Mouse (Mus musculus): ENCODE results near the gene Krt80. TPM values are rescaled to one million over a fixed set of nuclear protein-coding genes. Genes with fewer than 3 reads are reported as not detected.
A peak's percentile ranks its signal among the peaks of the same experiment; 100 is the strongest.

The Krt80 gene
- total and polyA plus RNA-seq, 3 experiments = 2.2 to 3.2 (median 2.8) TPM

DNA sequence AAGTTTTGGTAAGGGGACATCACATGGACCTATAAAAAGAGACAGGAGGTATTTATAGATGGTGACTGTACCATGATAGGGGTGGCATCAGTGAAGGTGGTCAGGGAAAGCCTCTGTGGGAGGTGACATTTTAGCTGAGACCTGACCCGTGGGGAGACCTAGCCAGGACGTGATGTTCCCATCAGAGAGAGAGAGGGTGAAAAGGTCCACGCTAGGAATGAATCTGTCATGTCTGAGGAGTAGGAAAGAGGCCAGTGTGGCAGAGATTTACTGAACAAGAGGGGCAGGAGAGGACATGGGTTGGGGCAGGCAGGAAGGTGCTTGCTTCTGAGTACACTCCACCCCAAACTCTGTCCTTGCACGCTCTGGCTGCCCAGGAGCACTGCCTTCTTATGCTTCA, 66.1 kb downstream of the Krt80 start:
- intact Hi-C loops (cut with DNase I) = no loop called here
- Histone ChIP-seq H3K4me1 (ENCODE audit: control insufficient read depth, insufficient read depth, low read length) (peaks cover 9% of the 10 kb centered on the region), H3K36me3 (ENCODE audit: control insufficient read depth, insufficient read depth, low read length) (no peaks in the 10 kb centered on the region), H3K4me3 (no peak overlapping the region), H3K27me3 (ENCODE audit: control insufficient read depth, insufficient read depth, low read length) (no peaks in the 10 kb centered on the region), H3K79me2 (replicated peaks; ENCODE audit: control insufficient read depth, insufficient read depth, low read length) (no peaks in the 10 kb centered on the region), H3K9ac (ENCODE audit: low read depth, low read length) (no peak overlapping the region), H3K27ac (no peak overlapping the region)
- 71% methylated on average over 4 of the region's 4 CpGs for WGBS
- DNase-seq = no peak
- no peak for TF ChIP-seq CTCF (IDR thresholded peaks at IDR 0.05)
- no peak for TF ChIP-seq POLR2A (IDR thresholded peaks at IDR 0.05; ENCODE audit: insufficient read depth, low read depth, low read length)
- TF ChIP-seq EP300 (IDR thresholded peaks at IDR 0.05; ENCODE audit: insufficient read depth, low read depth, low read length) = no peak

DNA sequence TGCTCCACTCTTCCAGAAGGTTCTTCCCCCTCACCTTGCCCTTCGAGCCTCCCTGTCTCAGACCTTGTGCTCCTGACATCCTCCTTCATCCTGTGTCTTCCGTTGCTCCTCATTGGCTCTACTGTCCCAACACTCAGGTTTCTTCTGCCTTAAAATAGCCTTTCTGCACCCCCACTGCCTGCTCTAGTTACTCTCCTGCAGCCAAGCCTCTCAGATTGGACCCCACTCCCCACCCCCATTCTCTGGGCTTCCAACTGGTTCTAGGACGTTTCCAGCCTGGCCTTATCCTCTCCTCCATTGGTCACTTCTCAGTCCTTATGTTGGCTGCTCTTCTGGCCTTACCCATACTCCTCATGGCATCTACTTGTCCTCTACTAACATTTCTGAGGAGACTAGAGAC, 67.8 kb downstream of the Krt80 start:
- no peaks in the 10 kb centered on the region for H3K79me2 ChIP-seq (replicated peaks; ENCODE audit: control insufficient read depth, insufficient read depth, low read length)
- no peak overlapping the region for H3K9ac ChIP-seq (ENCODE audit: low read depth, low read length)
- no peaks in the 10 kb centered on the region for H3K36me3 ChIP-seq (ENCODE audit: control insufficient read depth, insufficient read depth, low read length)
- no peaks in the 10 kb centered on the region for H3K27me3 ChIP-seq (ENCODE audit: control insufficient read depth, insufficient read depth, low read length)
- H3K4me3 ChIP-seq = no peak overlapping the region
- 86% methylated on average over 3 of the region's 3 CpGs for WGBS
- intact Hi-C loops (cut with DNase I) = no loop called here
- DNase-seq = no peak
- H3K4me1 ChIP-seq (ENCODE audit: control insufficient read depth, insufficient read depth, low read length) = peaks cover 10% of the 10 kb centered on the region
- TF ChIP-seq POLR2A (IDR thresholded peaks at IDR 0.05; ENCODE audit: insufficient read depth, low read depth, low read length) (no peak), EP300 (IDR thresholded peaks at IDR 0.05; ENCODE audit: insufficient read depth, low read depth, low read length) (no peak), CTCF (IDR thresholded peaks at IDR 0.05) (no peak)
- no peak overlapping the region for H3K27ac ChIP-seq

DNA sequence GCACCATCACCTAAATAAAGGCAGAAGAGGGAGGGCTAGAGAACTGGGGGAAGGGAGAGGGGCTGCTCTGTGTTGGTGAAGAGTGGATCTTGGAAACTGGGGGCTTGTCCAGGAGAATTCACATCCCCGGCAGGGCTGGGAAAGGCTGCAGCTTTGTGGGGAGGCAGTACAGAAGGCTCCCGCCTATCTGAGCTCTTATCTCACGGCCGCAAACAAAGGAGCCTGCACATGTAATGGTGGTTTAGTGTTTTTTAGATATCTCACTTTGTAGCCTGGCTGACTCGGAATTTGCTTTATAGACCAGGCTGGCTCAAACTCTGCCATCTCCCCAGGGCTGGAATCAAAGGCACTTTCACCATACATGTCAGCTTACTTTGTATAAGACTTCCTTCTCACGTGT, 69.8 kb downstream of the Krt80 start:
- intact Hi-C loops (cut with DNase I) = no loop called here
- TF ChIP-seq POLR2A (IDR thresholded peaks at IDR 0.05; ENCODE audit: insufficient read depth, low read depth, low read length) = no peak
- TF ChIP-seq EP300 (IDR thresholded peaks at IDR 0.05; ENCODE audit: insufficient read depth, low read depth, low read length) = no peak
- no peak for TF ChIP-seq CTCF (IDR thresholded peaks at IDR 0.05)
- H3K4me1 ChIP-seq (ENCODE audit: control insufficient read depth, insufficient read depth, low read length) = peaks cover 10% of the 10 kb centered on the region
- no peak overlapping the region for H3K4me3 ChIP-seq
- no peak overlapping the region; the same call in 1 of the 2 replicates for H3K27ac ChIP-seq
- H3K27me3 ChIP-seq (ENCODE audit: control insufficient read depth, insufficient read depth, low read length) = no peaks in the 10 kb centered on the region
- no peaks in the 10 kb centered on the region for H3K36me3 ChIP-seq (ENCODE audit: control insufficient read depth, insufficient read depth, low read length)
- WGBS = 65% methylated on average over 6 of the region's 6 CpGs
- no peak for DNase-seq
- no peaks in the 10 kb centered on the region for H3K79me2 ChIP-seq (replicated peaks; ENCODE audit: control insufficient read depth, insufficient read depth, low read length)
- H3K9ac ChIP-seq (ENCODE audit: low read depth, low read length) = no peak overlapping the region

DNA sequence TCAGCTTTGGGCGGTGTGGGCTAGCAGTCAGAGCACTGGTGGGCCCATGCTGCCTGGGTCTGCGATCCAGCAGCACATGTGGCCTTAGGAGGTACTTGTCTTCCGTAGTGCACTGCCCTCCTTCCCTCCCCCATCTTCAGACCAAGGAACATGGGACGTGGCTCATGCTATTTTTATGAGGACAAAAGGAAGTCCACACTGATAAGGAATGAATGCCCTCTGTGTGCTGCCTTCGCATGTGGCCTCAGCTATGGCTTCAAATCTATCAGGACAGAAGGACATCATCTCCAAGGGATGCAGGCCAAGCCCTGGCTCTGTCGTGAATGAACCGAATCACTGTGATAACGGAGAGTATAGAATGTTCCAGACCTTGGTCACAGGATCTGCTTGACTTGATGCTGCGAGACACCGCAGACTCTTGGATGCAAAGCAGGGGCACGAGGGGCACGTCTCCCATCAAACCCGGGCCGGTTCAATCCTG, 70.4 kb downstream of the Krt80 start:
- no peaks in the 10 kb centered on the region for H3K36me3 ChIP-seq (ENCODE audit: control insufficient read depth, insufficient read depth, low read length)
- no peaks in the 10 kb centered on the region for H3K79me2 ChIP-seq (replicated peaks; ENCODE audit: control insufficient read depth, insufficient read depth, low read length)
- H3K4me1 ChIP-seq (ENCODE audit: control insufficient read depth, insufficient read depth, low read length) = peaks cover 10% of the 10 kb centered on the region
- H3K27me3 ChIP-seq (ENCODE audit: control insufficient read depth, insufficient read depth, low read length) = no peaks in the 10 kb centered on the region
- H3K9ac ChIP-seq (ENCODE audit: low read depth, low read length) = 0 out of 2 replicates have a peak overlapping the region, but pooled peaks have one; percentile 2
- H3K4me3 ChIP-seq = no peak overlapping the region
- peak overlapping the region; percentile 40; the same call in 1 of the 2 replicates for H3K27ac ChIP-seq
- TF ChIP-seq EP300 (IDR thresholded peaks at IDR 0.05; ENCODE audit: insufficient read depth, low read depth, low read length) (peak; percentile 67), POLR2A (IDR thresholded peaks at IDR 0.05; ENCODE audit: insufficient read depth, low read depth, low read length) (peak; percentile 16; the same call in 1 of the 2 replicates), CTCF (IDR thresholded peaks at IDR 0.05) (no peak)
- DNase-seq = peak in 1 of 2 experiments; percentile 43
- intact Hi-C loops (cut with DNase I) = no loop called here
- WGBS = 21% methylated on average over 14 of the region's 14 CpGs

DNA sequence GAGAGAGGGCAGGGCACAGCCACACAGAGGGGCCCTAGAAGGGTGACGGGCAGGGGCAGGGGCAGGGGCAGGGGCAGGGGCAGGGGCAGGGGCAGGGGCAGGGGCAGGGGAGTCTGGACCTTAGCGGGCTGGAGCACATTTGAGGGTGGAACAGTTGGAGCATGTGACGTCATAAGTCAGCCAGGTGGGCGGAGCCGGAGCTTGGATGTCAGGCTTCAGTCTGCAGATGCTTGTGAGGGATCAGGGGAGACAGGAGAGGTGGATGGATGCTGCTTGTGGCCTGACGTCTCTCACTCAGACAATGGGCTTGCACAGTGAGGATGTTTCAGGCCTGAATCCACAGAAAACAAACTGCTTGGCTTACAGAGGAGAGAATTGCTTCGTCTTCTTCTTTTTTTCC, 71.4 kb downstream of the Krt80 start:
- TF ChIP-seq CTCF (IDR thresholded peaks at IDR 0.05) (no peak), EP300 (IDR thresholded peaks at IDR 0.05; ENCODE audit: insufficient read depth, low read depth, low read length) (no peak), POLR2A (IDR thresholded peaks at IDR 0.05; ENCODE audit: insufficient read depth, low read depth, low read length) (no peak)
- WGBS = 38% methylated on average over 7 of the region's 7 CpGs
- H3K27ac ChIP-seq = no peak overlapping the region
- no peaks in the 10 kb centered on the region for H3K36me3 ChIP-seq (ENCODE audit: control insufficient read depth, insufficient read depth, low read length)
- H3K4me3 ChIP-seq = no peak overlapping the region
- DNase-seq = no peak
- no peak overlapping the region for H3K9ac ChIP-seq (ENCODE audit: low read depth, low read length)
- H3K4me1 ChIP-seq (ENCODE audit: control insufficient read depth, insufficient read depth, low read length) = peaks cover 10% of the 10 kb centered on the region
- no peaks in the 10 kb centered on the region for H3K27me3 ChIP-seq (ENCODE audit: control insufficient read depth, insufficient read depth, low read length)
- H3K79me2 ChIP-seq (replicated peaks; ENCODE audit: control insufficient read depth, insufficient read depth, low read length) = no peaks in the 10 kb centered on the region
- intact Hi-C loops (cut with DNase I) = no loop called here

GRCm38 (mm10) chr15:101297988-101298387, 72.0 kb downstream of the Krt80 start:
- H3K79me2 ChIP-seq (replicated peaks; ENCODE audit: control insufficient read depth, insufficient read depth, low read length) = no peaks in the 10 kb centered on the region
- H3K4me1 ChIP-seq (ENCODE audit: control insufficient read depth, insufficient read depth, low read length) = peaks cover 10% of the 10 kb centered on the region
- TF ChIP-seq POLR2A (IDR thresholded peaks at IDR 0.05; ENCODE audit: insufficient read depth, low read depth, low read length) = no peak
- no peak for TF ChIP-seq EP300 (IDR thresholded peaks at IDR 0.05; ENCODE audit: insufficient read depth, low read depth, low read length)
- TF ChIP-seq CTCF (IDR thresholded peaks at IDR 0.05) = no peak
- no peaks in the 10 kb centered on the region for H3K36me3 ChIP-seq (ENCODE audit: control insufficient read depth, insufficient read depth, low read length)
- no peak overlapping the region for H3K27ac ChIP-seq
- intact Hi-C loops (cut with DNase I) = no loop called here
- no peak for DNase-seq
- no peak overlapping the region for H3K9ac ChIP-seq (ENCODE audit: low read depth, low read length)
- no peaks in the 10 kb centered on the region for H3K27me3 ChIP-seq (ENCODE audit: control insufficient read depth, insufficient read depth, low read length)
- H3K4me3 ChIP-seq = no peak overlapping the region
- 37% methylated on average over 7 of the region's 7 CpGs for WGBS

Small RNA genes lying within 50 kb of the gene (microRNA-seq; reads per million reads assigned to microRNA genes)
- 1.1 to 2.7 reads per million in 2 experiments for gene Mir1941

Other genes starting within 250 kb of the Krt80 start
- gene Acvrl1, start 241.6 kb downstream of the Krt80 start, total RNA-seq (2021) = 10 to 100 TPM; 24.1 to 29.5 TPM
- gene Acvrl1, start 241.6 kb downstream of the Krt80 start, polyA plus RNA-seq (2012; rRNA removed) = 35.0 and 39.7 TPM in 2 replicates
- gene Acvr1b, start 196.1 kb downstream of the Krt80 start, total RNA-seq (2021) = 10 to 100 TPM in 1 of 2 experiments, 1 to 10 TPM in 1; 9.9 to 12.3 TPM
- gene Acvr1b, start 196.1 kb downstream of the Krt80 start, polyA plus RNA-seq (2012; rRNA removed) = 15.3 and 19.3 TPM in 2 replicates
- 10 to 100 TPM; 10.9 to 11.5 TPM for gene Grasp, start 146.0 kb downstream of the Krt80 start, total RNA-seq (2021)
- 7.4 and 7.6 TPM in 2 replicates for gene Grasp, start 146.0 kb downstream of the Krt80 start, polyA plus RNA-seq (2012; rRNA removed)
- gene Nr4a1, start 115.9 kb downstream of the Krt80 start, total RNA-seq (2021) = 10 to 100 TPM; 12.1 to 45.3 TPM
- 17.0 and 23.8 TPM in 2 replicates for gene Nr4a1, start 115.9 kb downstream of the Krt80 start, polyA plus RNA-seq (2012; rRNA removed)
- gene Atg101, start 85.9 kb downstream of the Krt80 start, total RNA-seq (2021) = 10 to 100 TPM; 21.2 to 22.4 TPM
- 26.4 and 29.3 TPM in 2 replicates for gene Atg101, start 85.9 kb downstream of the Krt80 start, polyA plus RNA-seq (2012; rRNA removed)
- 1 to 10 TPM in 1 of 2 experiments, under 1 TPM in 1; 0.70 to 1.1 TPM for gene 6030408B16Rik, start 77.0 kb downstream of the Krt80 start, total RNA-seq (2021)
- gene 6030408B16Rik, start 77.0 kb downstream of the Krt80 start, polyA plus RNA-seq (2012; rRNA removed) = 2.5 and 6.3 TPM in 2 replicates
- gene Krt7, start 40.9 kb upstream of the Krt80 start, total RNA-seq (2021) = 1 to 10 TPM; 2.5 to 3.1 TPM
- 2.6 and 3.3 TPM in 2 replicates for gene Krt7, start 40.9 kb upstream of the Krt80 start, polyA plus RNA-seq (2012; rRNA removed)
- gene Krt87, start 68.6 kb upstream of the Krt80 start, total RNA-seq (2021) = not detected
- gene Krt87, start 68.6 kb upstream of the Krt80 start, polyA plus RNA-seq (2012; rRNA removed) = not detected in 2 replicates
- gene Krt88, start 77.6 kb upstream of the Krt80 start, total RNA-seq (2021) = not detected
- not detected in 2 replicates for gene Krt88, start 77.6 kb upstream of the Krt80 start, polyA plus RNA-seq (2012; rRNA removed)
- not detected for gene Krt81, start 93.6 kb upstream of the Krt80 start, total RNA-seq (2021)
- not detected in 2 replicates for gene Krt81, start 93.6 kb upstream of the Krt80 start, polyA plus RNA-seq (2012; rRNA removed)
- not detected for gene Krt86, start 103.3 kb upstream of the Krt80 start, total RNA-seq (2021)
- 0.12 TPM in 1 of 2 replicates, not detected in the other for gene Krt86, start 103.3 kb upstream of the Krt80 start, polyA plus RNA-seq (2012; rRNA removed)
- gene Krt83, start 121.3 kb upstream of the Krt80 start, total RNA-seq (2021) = not detected
- not detected in 2 replicates for gene Krt83, start 121.3 kb upstream of the Krt80 start, polyA plus RNA-seq (2012; rRNA removed)
- not detected for gene Gm49425, start 147.1 kb upstream of the Krt80 start, total RNA-seq (2021)
- not detected in 2 replicates for gene Gm49425, start 147.1 kb upstream of the Krt80 start, polyA plus RNA-seq (2012; rRNA removed)
- not detected for gene Krt84, start 162.7 kb upstream of the Krt80 start, total RNA-seq (2021)
- not detected in 2 replicates for gene Krt84, start 162.7 kb upstream of the Krt80 start, polyA plus RNA-seq (2012; rRNA removed)
- gene Krt82, start 180.5 kb upstream of the Krt80 start, total RNA-seq (2021) = not detected
- gene Krt82, start 180.5 kb upstream of the Krt80 start, polyA plus RNA-seq (2012; rRNA removed) = not detected in 2 replicates
- not detected for gene Krt90, start 192.8 kb upstream of the Krt80 start, total RNA-seq (2021)
- gene Krt90, start 192.8 kb upstream of the Krt80 start, polyA plus RNA-seq (2012; rRNA removed) = 0.06 TPM in 1 of 2 replicates, not detected in the other
- not detected for gene Krt75, start 203.7 kb upstream of the Krt80 start, total RNA-seq (2021)
- gene Krt75, start 203.7 kb upstream of the Krt80 start, polyA plus RNA-seq (2012; rRNA removed) = not detected in 2 replicates

Measured in heart, adult 2 months (tissue).